Mouse (Mus musculus) inflammation-experienced regulatory T-cells, adult 6 months (primary cell): ENCODE results near the gene Ahnak. TPM values are rescaled to one million over a fixed set of nuclear protein-coding genes. Genes with fewer than 3 reads are reported as not detected.
"Not testable (repeated sequence)": the region's sequence is repeated elsewhere in the genome, so short reads cannot be mapped to it uniquely, and the experiment has no call there.

Experiments used
- ATAC-seq: one replicate; pipeline ENCODE4 v1.8.0; 2017
- polyA plus RNA-seq, 3 experiments: library from polyadenylated mRNA; unstranded; fragments of 100-300 nt; shearing (Covaris generic); gene quantifications; one replicate each; pipeline ENCODE4 v1.2.1; 2017

The Ahnak gene
- polyA plus RNA-seq, 3 experiments from 2014 or later = 42.4 to 81.3 (median 54.5) TPM

- ATAC-seq = no peak
Measured at GRCm38 (mm10) chr19:9071456-9072156, 82.5 kb downstream of the Ahnak start.

GRCm38 (mm10) chr19:9072157-9072530 lies 83.1 kb downstream of the Ahnak start:
- ATAC-seq = no peak

GRCm38 (mm10) chr19:9073776-9074411 lies 84.8 kb downstream of the Ahnak start:
- ATAC-seq = no peak

- no peak for ATAC-seq
Measured at GRCm38 (mm10) chr19:9074424-9074823, 85.3 kb downstream of the Ahnak start.

DNA sequence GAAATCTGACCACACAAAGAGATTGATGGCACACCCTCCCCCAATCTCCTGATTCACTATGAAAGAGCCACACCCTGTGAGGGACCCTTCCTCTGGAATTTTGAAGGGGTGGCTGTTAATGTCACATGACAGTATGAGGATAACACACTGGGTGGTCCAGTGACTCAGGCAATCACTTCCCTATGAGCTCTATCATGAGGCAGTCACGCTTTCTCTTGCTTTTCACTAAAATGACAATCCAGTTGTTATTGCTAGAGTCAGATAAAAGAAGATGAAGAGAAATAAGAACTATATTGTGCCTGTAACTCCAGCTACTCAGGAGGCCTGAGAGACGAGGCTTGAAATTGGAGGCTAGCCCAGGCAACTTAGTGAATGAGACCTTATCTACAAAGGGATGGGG lies 86.5 kb downstream of the Ahnak start:
- no peak for ATAC-seq

DNA sequence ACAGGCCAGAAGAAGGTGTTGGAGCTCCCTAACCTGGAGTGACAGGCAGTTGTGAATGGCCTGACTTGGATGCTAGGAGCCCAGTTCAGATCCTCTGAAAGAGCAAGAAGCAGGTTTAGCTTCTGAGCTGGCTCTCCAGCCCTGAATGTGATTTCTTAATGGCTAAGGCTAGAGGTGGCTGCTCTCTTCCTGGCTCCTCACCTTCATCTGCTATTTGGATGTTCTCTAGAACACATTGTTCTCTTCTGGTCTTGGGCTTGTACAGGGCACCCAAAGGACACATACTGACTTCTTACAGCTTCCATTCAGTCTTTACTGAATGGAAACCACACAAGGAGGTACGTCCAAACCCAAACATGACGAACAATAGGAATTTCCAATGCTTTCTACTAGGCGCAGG lies 87.0 kb downstream of the Ahnak start:
- no peak for ATAC-seq

DNA sequence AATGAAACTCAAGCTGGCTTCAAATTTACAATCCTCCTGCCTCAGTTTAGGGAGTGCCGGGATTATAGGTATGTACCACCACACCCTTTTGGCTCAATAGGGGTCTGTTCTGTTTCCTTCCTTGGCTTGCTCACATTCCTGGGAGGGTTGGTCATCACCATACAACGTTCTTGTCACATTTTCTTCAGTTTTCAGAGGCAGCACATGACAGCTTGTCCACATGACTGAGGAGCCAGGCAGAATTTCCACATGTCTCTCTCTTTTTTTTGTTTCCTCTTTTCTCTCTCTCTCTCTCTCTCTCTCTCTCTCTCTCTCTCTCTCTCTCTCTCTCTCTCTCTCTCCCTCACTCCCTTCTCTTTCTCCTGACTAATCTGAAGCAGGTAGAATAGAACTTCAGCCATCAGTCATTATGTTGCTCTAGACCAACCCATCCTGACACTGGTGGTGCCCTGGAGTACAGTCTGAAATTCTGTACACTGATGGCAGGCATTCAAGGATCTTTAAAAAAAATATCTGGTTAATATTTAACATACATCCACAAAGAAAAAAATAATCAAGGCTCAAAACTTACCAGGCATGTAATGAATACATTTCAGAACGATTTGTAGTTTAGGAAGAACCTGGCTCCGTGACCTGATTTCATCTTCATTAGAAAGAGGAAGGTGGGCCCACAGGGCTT lies 88.0 kb downstream of the Ahnak start:
- ATAC-seq = no peak

DNA sequence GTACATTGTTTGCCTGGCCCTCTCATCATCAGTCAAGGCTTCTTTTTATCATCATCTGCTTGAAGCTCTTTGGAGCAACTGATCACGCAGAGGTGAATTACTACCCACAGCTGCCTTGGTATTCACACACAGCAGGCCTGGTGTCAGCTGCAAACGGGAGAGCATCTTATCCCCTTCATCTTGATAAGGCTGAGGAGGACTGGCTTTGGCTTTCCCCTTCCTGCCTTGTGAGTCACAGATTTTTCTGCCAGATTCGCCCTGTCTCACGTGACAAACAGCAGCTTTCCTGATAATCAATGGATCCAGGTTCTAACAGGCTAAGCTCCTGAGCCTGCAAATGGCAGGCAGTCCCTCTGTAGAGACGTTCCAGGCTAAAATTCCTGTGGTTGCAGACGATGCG lies 90.8 kb downstream of the Ahnak start:
- no peak for ATAC-seq

DNA sequence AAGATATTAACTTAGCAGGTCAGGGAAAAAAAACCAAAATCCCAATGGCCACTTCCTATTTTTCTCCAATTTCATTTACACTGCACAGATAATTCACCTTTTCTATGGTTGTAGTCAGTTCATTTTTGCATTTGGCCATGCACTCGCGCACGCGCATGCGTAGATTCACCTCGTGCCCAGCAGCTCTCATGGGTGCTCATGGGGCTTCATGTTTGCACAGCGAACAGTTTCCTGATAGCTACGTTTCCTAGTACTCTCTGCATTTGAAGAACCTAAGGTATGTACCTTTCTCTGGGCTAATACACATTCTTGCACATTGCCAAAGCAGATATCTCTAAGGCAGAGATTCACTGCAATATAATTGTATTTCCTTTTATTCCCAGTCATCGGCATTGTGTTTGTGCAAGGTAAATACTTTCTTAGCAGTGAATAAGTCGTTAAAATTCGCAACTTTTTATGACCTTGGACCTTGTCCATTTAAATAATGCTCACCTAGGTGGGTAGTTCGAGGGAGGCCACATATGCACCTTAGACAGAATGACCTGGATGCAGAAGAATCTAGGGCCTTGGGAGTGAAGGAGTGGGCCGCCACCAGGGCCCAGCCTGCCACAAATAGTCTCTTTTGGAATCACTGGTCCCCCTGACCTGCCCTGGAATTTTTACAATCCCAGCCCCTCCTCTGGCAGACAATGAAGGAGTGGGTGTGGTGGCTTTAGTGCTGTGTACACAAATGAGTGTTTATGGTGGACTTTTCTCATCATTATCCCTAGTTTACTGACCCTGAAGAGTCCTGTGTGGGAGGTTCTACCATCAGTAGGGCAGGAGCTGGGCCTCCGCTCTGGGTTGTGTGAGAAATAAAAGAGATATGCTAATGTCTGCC lies 92.5 kb downstream of the Ahnak start:
- no peak for ATAC-seq

DNA sequence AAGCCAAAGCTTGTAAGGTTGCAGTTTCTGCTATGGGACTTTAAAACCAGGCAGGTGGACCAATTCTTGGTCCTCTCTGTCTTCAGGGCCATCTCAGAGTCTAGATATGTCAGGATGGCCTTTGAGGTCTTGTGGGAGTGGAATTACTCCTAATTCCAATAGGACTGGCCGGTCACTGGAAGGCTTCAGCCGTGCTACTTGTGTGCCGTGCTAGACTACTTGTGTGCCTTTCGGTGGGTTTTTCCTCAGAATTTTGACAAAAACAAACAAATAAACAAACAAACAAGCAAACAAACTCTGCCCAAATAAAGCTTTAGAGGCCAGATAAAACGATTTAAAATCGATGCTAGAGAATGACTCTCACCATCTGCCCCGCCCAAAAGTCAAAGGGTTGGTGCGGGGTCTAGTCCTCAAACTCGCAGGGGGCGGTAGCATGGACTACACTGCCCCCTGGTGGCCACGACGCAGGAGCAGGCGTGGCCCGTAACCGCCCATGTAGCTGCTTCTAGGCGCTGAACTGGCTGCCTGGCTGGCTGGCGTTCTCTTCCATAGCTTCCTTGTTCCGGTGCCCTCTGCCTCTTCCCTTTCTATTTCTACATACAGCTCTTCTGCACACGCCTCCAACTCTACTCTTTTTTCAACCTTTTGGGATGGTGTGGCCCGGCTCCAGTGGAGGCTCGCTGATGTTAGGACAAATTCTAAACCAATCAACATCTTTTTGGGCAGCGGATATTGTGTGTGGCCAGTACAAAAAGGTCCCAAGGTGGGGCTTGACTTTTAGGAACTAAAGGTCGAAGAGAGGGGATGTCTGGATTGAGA lies 93.3 kb downstream of the Ahnak start:
- ATAC-seq = peak; percentile 88

GRCm38 (mm10) chr19:9083010-9083355 lies 93.9 kb downstream of the Ahnak start:
- ATAC-seq = no peak

- not testable (repeated sequence) for ATAC-seq
Measured at GRCm38 (mm10) chr19:9083892-9084291, 94.8 kb downstream of the Ahnak start.

- no peak for ATAC-seq
Measured at GRCm38 (mm10) chr19:9087821-9088220, 98.7 kb downstream of the Ahnak start, which contains the start of gene Scgb1a1. Scgb1a1 (minus strand) TSS chr19:9087958.

GRCm38 (mm10) chr19:9090191-9090590 lies 101.1 kb downstream of the Ahnak start:
- ATAC-seq = no peak

- no peak for ATAC-seq
Measured at GRCm38 (mm10) chr19:9090709-9091108, 101.6 kb downstream of the Ahnak start.

- no peak for ATAC-seq
Measured at GRCm38 (mm10) chr19:9095111-9095510, 106.0 kb downstream of the Ahnak start.

GRCm38 (mm10) chr19:9097441-9097840 lies 108.4 kb downstream of the Ahnak start:
- no peak for ATAC-seq

- ATAC-seq = no peak
Measured at GRCm38 (mm10) chr19:9099751-9100150, 110.7 kb downstream of the Ahnak start.

- ATAC-seq = no peak
Measured at GRCm38 (mm10) chr19:9100297-9101061, 111.4 kb downstream of the Ahnak start.

GRCm38 (mm10) chr19:9101062-9101457 lies 112.0 kb downstream of the Ahnak start:
- ATAC-seq = no peak

DNA sequence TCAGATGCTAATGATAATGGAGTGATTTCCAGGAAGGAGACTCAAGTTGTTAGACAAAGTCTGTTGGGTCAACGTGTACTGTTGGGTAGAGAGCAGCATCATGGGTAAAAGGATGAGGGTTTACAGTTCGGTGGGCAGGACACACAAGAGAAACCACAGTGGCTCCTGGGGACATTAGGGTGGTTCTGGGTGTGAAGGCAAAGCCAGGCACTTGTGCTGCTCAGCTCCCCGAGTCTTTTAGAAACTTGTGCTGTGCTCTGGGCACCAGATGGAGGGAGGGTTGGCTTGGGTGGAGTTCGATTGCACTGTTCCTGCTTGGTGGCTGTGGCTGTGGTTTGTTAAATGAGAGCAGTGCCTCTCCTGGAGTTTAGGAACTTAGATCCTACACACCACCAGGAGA lies 114.9 kb downstream of the Ahnak start:
- no peak for ATAC-seq
